Mouse (Mus musculus) liver, embryonic 13.5 days (tissue): ENCODE measurements at regions not wholly inside any gene's neighbourhood (a gene's known extent, or its start where the extent isn't known, plus 50 kb on each side); places are given as distances from the start of the nearest gene placed in this dataset.

Experiments used
- ATAC-seq: fragments of 200-750 bp; cut with Nextera tagmentation; 2 replicates; pipeline ENCODE4 v1.8.0; 2017; ENCODE audit warnings: low read depth, mild to moderate bottlenecking, moderate number of reproducible peaks, moderate library complexity
- DNase-seq: peaks from one replicate; pipeline ENCODE4 v3.0.0; 2022
- H3K27ac ChIP-seq: fragments of 300-500 bp; sonication (generic); 2 replicates; pipeline ENCODE4 v1.5.1; 2015; ENCODE audit warnings: moderate library complexity, mild to moderate bottlenecking, inconsistent platforms
- H3K27me3 ChIP-seq: fragments of 300-500 bp; sonication (generic); 2 replicates; pipeline ENCODE4 v1.6.1; 2015; ENCODE audit warnings: mild to moderate bottlenecking, inconsistent platforms
- H3K36me3 ChIP-seq: fragments of 300-500 bp; sonication (generic); 2 replicates; pipeline ENCODE4 v1.6.1; 2015; ENCODE audit warnings: mild to moderate bottlenecking, inconsistent platforms
- H3K4me1 ChIP-seq: fragments of 300-500 bp; sonication (generic); replicated peaks from 2 replicates; pipeline ENCODE4 v1.6.1; 2015; ENCODE audit warnings: inconsistent platforms
- H3K4me2 ChIP-seq: fragments of 300-500 bp; sonication (generic); 2 replicates; pipeline ENCODE4 v1.6.1; 2015; ENCODE audit warnings: inconsistent platforms, mild to moderate bottlenecking, moderate library complexity
- H3K4me3 ChIP-seq: fragments of 300-500 bp; sonication (generic); replicated peaks from 2 replicates; pipeline ENCODE4 v1.5.1; 2015; ENCODE audit warnings: mild to moderate bottlenecking, inconsistent platforms
- H3K9ac ChIP-seq: fragments of 300-500 bp; sonication (generic); 2 replicates; pipeline ENCODE4 v1.6.1; 2015; ENCODE audit warnings: mild to moderate bottlenecking, inconsistent platforms
- H3K9me3 ChIP-seq: fragments of 300-500 bp; sonication (generic); replicated peaks from 2 replicates; pipeline ENCODE4 v1.6.1; 2016; ENCODE audit warnings: inconsistent platforms
- WGBS: fragments of 180-500 bp; shearing (Covaris S2); methylation state at CpG from one replicate; pipeline ENCODE4 v1.1.7; 2015; ENCODE audit not compliant: insufficient replicate concordance; 5-methylcytosine and 5-hydroxymethylcytosine counted together

GRCm38 (mm10) chr8:80189797-80190509 lies 132.1 kb upstream of the Hhip start:
- 73% methylated on average over 10 of the region's 10 CpGs for WGBS
- H3K9me3 ChIP-seq, result no peaks in the 10 kb centered on the region
- no peak overlapping the region for H3K27ac ChIP-seq
- H3K4me1 ChIP-seq, result no peaks in the 10 kb centered on the region
- no peak overlapping the region for H3K4me3 ChIP-seq
- no peak overlapping the region for H3K9ac ChIP-seq
- DNase-seq (no peak), ATAC-seq (no peak)
- H3K4me2 ChIP-seq, result no peak overlapping the region
- no peaks in the 10 kb centered on the region for H3K27me3 ChIP-seq
- H3K36me3 ChIP-seq, result no peaks in the 10 kb centered on the region

GRCm38 (mm10) chr8:80185286-80185685 lies 127.5 kb upstream of the Hhip start:
- no peak for ATAC-seq
- Histone ChIP-seq H3K36me3 (no peaks in the 10 kb centered on the region), H3K27ac (no peak overlapping the region), H3K9me3 (no peaks in the 10 kb centered on the region), H3K4me2 (no peak overlapping the region), H3K4me3 (no peak overlapping the region), H3K9ac (no peak overlapping the region), H3K4me1 (no peaks in the 10 kb centered on the region), H3K27me3 (no peaks in the 10 kb centered on the region)
- DNase-seq, result no peak
- 14% methylated on average over 4 of the region's 4 CpGs for WGBS

GRCm38 (mm10) chr8:80168688-80169087 lies 110.9 kb upstream of the Hhip start:
- no peaks in the 10 kb centered on the region for H3K4me1 ChIP-seq
- WGBS, result 57% methylated on average over 9 of the region's 9 CpGs
- H3K36me3 ChIP-seq, result no peaks in the 10 kb centered on the region
- H3K4me3 ChIP-seq, result no peak overlapping the region
- no peak overlapping the region for H3K27ac ChIP-seq
- ATAC-seq, result no peak
- H3K9ac ChIP-seq, result no peak overlapping the region
- no peak overlapping the region for H3K4me2 ChIP-seq
- DNase-seq, result no peak
- H3K9me3 ChIP-seq, result no peaks in the 10 kb centered on the region
- no peaks in the 10 kb centered on the region for H3K27me3 ChIP-seq

GRCm38 (mm10) chr8:80149458-80150083 lies 91.8 kb upstream of the Hhip start:
- no peak overlapping the region for H3K27ac ChIP-seq
- 55% methylated on average over 9 of the region's 9 CpGs for WGBS

GRCm38 (mm10) chr8:80147929-80148328 lies 90.1 kb upstream of the Hhip start:
- Histone ChIP-seq H3K9ac (no peak overlapping the region), H3K9me3 (no peaks in the 10 kb centered on the region), H3K27me3 (no peaks in the 10 kb centered on the region), H3K4me2 (no peak overlapping the region), H3K4me1 (no peaks in the 10 kb centered on the region), H3K27ac (no peak overlapping the region), H3K4me3 (no peak overlapping the region), H3K36me3 (no peaks in the 10 kb centered on the region)
- ATAC-seq (no peak), DNase-seq (no peak)
- 24% methylated on average over 3 of the region's 3 CpGs for WGBS

More at GRCm38 (mm10) chr8:80149458-80150083, 91.8 kb upstream of the Hhip start:
- no peak overlapping the region for H3K4me3 ChIP-seq
- H3K4me2 ChIP-seq, result no peak overlapping the region
- no peak overlapping the region for H3K9ac ChIP-seq
- no peaks in the 10 kb centered on the region for H3K9me3 ChIP-seq
- no peaks in the 10 kb centered on the region for H3K4me1 ChIP-seq
- no peak for DNase-seq
- ATAC-seq, result no peak
- H3K27me3 ChIP-seq, result no peaks in the 10 kb centered on the region
- H3K36me3 ChIP-seq, result no peaks in the 10 kb centered on the region

GRCm38 (mm10) chr8:80138481-80138880 lies 80.7 kb upstream of the Hhip start:
- Histone ChIP-seq H3K4me1 (no peaks in the 10 kb centered on the region), H3K4me3 (no peak overlapping the region), H3K4me2 (no peak overlapping the region), H3K36me3 (no peaks in the 10 kb centered on the region), H3K27me3 (no peaks in the 10 kb centered on the region), H3K9me3 (no peaks in the 10 kb centered on the region), H3K9ac (no peak overlapping the region), H3K27ac (no peak overlapping the region)
- no peak for DNase-seq
- no peak for ATAC-seq
- WGBS, result 68% methylated on average over 6 of the region's 6 CpGs

GRCm38 (mm10) chr8:80120378-80120965 lies 62.7 kb upstream of the Hhip start:
- H3K27ac ChIP-seq, result no peak overlapping the region
- no peaks in the 10 kb centered on the region for H3K27me3 ChIP-seq
- no peak overlapping the region for H3K4me2 ChIP-seq
- no peak for DNase-seq
- H3K9ac ChIP-seq, result no peak overlapping the region
- H3K9me3 ChIP-seq, result no peaks in the 10 kb centered on the region
- 73% methylated on average over 3 of the region's 3 CpGs for WGBS
- no peaks in the 10 kb centered on the region for H3K36me3 ChIP-seq
- no peaks in the 10 kb centered on the region for H3K4me1 ChIP-seq
- no peak overlapping the region for H3K4me3 ChIP-seq
- no peak for ATAC-seq

- Histone ChIP-seq H3K9ac (no peak overlapping the region), H3K27me3 (no peaks in the 10 kb centered on the region), H3K36me3 (no peaks in the 10 kb centered on the region), H3K4me3 (no peak overlapping the region), H3K9me3 (no peaks in the 10 kb centered on the region), H3K4me1 (no peaks in the 10 kb centered on the region), H3K27ac (no peak overlapping the region), H3K4me2 (no peak overlapping the region)
- DNase-seq (no peak), ATAC-seq (no peak)
- WGBS, result 46% methylated on average over 4 of the region's 4 CpGs
Measured at GRCm38 (mm10) chr8:80117328-80117727, 59.5 kb upstream of the Hhip start.
